7 mouse cellular contexts compared by ENCODE assay signal in genomic region chr9:75546885-75547553, GRCm38 (mm10). TPM values are rescaled to one million over a fixed set of nuclear protein-coding genes. Genes with fewer than 3 reads are reported as not detected.
DNase-seq lines count a peak whose midpoint lies in the region; ATAC-seq lines count a peak whose summit lies in the region.

No protein-coding gene starts in this region.

- peak overlapping the region; percentile 88 for H3K27ac ChIP-seq in heart, embryonic 12.5 days (ENCODE audit: poor library complexity, severe bottlenecking)
- no peak overlapping the region for H3K27ac ChIP-seq in midbrain, embryonic 13.5 days

- peak; percentile 88 for DNase-seq in MN1 (ENCODE audit: low spot score)
- peak; percentile 17 to 61 for DNase-seq in adrenal gland, postnatal 4 days (ENCODE audit: low spot score in 2 of 2)
- peak; percentile 76 for DNase-seq in large intestine, adult 2 months (ENCODE audit: low read depth, low spot score)
- peak; percentile 14 to 36 for DNase-seq in natural killer cell, adult 2 months (ENCODE audit: low spot score in 2 of 2)
- DNase-seq in left cerebral cortex, postnatal 25 days (ENCODE audit: low spot score in 2 of 2) = no peak

- 50% methylated on average over 12 of the region's 12 CpGs for WGBS in heart, embryonic 12.5 days
- WGBS in large intestine, adult 2 months = 44% methylated on average over 12 of the region's 12 CpGs
- 88% methylated on average over 12 of the region's 12 CpGs for WGBS in midbrain, embryonic 13.5 days

- H3K4me1 ChIP-seq in heart, embryonic 12.5 days (replicated peaks) = peaks cover 28% of the 10 kb centered on the region
- H3K4me1 ChIP-seq in midbrain, embryonic 13.5 days (replicated peaks) = peaks cover under 1% of the 10 kb centered on the region; the same call in 1 of the 2 replicates

- H3K4me2 ChIP-seq in heart, embryonic 12.5 days = peak overlapping the region; percentile 29; the same call in 1 of the 2 replicates
- H3K4me2 ChIP-seq in midbrain, embryonic 13.5 days (replicated peaks) = no peak overlapping the region

- H3K9ac ChIP-seq in heart, embryonic 12.5 days = no peak overlapping the region
- no peak overlapping the region for H3K9ac ChIP-seq in midbrain, embryonic 13.5 days (replicated peaks)

- peak; percentile 83 for ATAC-seq in heart, embryonic 12.5 days (ENCODE audit: insufficient number of reproducible peaks, low FRiP score)
- ATAC-seq in midbrain, embryonic 13.5 days = no peak

- intact Hi-C loops in left cerebral cortex, postnatal 25 days (cut with DNase I) = no loop called here

- 0 out of 2 replicates have a peak, but pooled peaks cover 4% of the 10 kb centered on the region for H3K36me3 ChIP-seq in heart, embryonic 12.5 days
- no peaks in the 10 kb centered on the region for H3K36me3 ChIP-seq in midbrain, embryonic 13.5 days

- H3K9me3 ChIP-seq in heart, embryonic 12.5 days (replicated peaks) = no peaks in the 10 kb centered on the region; the same call in 1 of the 2 replicates
- peaks cover 5% of the 10 kb centered on the region for H3K9me3 ChIP-seq in midbrain, embryonic 13.5 days

- H3K27me3 ChIP-seq in heart, embryonic 12.5 days (replicated peaks) = no peaks in the 10 kb centered on the region
- no peaks in the 10 kb centered on the region for H3K27me3 ChIP-seq in midbrain, embryonic 13.5 days

- H3K4me3 ChIP-seq in heart, embryonic 12.5 days = no peak overlapping the region
- no peak overlapping the region for H3K4me3 ChIP-seq in midbrain, embryonic 13.5 days (replicated peaks)

RNA-seq across cellular contexts. Expression of gene Tmod3, which starts 12.4 kb away (rescaled TPM):
- 10 to 100 TPM; 75.2 to 89.6 TPM for total RNA-seq in adrenal gland, postnatal 4 days (2021)
- polyA plus RNA-seq in heart, embryonic 12.5 days (2016; fragmentation: Nextera tagmentation; extraction: Ambion mirVana) = 74.6 and 81.0 TPM in 2 replicates
- polyA plus RNA-seq in large intestine, adult 2 months (2012; rRNA removed) = 16.2 and 31.9 TPM in 2 replicates
- polyA plus RNA-seq in midbrain, embryonic 13.5 days (2015; fragmentation: Nextera tagmentation; extraction: Ambion mirVana) = 74.2 and 77.6 TPM in 2 replicates
- 10 to 100 TPM; 47.2 to 53.0 TPM for total RNA-seq in left cerebral cortex, postnatal 25 days (2021)

Comparison
In these comparisons a context has a peak if more than half of its experiments do, and no peak if none do; other contexts are left out.
1. DNase-seq: peak in MN1 (single experiment), adrenal gland, postnatal 4 days (2 of 2), large intestine, adult 2 months (single experiment) and natural killer cell, adult 2 months (2 of 2); none in left cerebral cortex, postnatal 25 days (0 of 2).